Mouse (Mus musculus): ENCODE measurements around the gene Irs3.
"Not testable (repeated sequence)": the region's sequence is repeated elsewhere in the genome, so short reads cannot be mapped to it uniquely, and the experiment has no call there.

Irs3 gene

GRCm38 (mm10) chr5:137623937-137624530, 21.5 kb downstream of the Irs3 start:
- no peak for DNase-seq (ENCODE audit: low spot score)

- DNase-seq (ENCODE audit: low spot score) = no peak
Observed at GRCm38 (mm10) chr5:137615347-137615746, 30.2 kb downstream of the Irs3 start.

GRCm38 (mm10) chr5:137614921-137615320, 30.6 kb downstream of the Irs3 start:
- DNase-seq (ENCODE audit: low spot score) = not testable (repeated sequence)

- DNase-seq (ENCODE audit: low spot score) = no peak
Observed at GRCm38 (mm10) chr5:137613550-137613949, 32.0 kb downstream of the Irs3 start, which contains the start of gene Pcolce. TSS of gene Pcolce (minus strand) at chr5:137613784.

GRCm38 (mm10) chr5:137613076-137613475, 32.4 kb downstream of the Irs3 start:
- no peak for DNase-seq (ENCODE audit: low spot score)

- peak; percentile 60 for DNase-seq (ENCODE audit: low spot score)
Observed at GRCm38 (mm10) chr5:137611245-137611602, 34.3 kb downstream of the Irs3 start.

GRCm38 (mm10) chr5:137610548-137611244, 34.8 kb downstream of the Irs3 start:
- DNase-seq (ENCODE audit: low spot score) = no peak

GRCm38 (mm10) chr5:137610056-137610455, 35.5 kb downstream of the Irs3 start:
- no peak for DNase-seq (ENCODE audit: low spot score)

GRCm38 (mm10) chr5:137609292-137609691, 36.2 kb downstream of the Irs3 start:
- DNase-seq (ENCODE audit: low spot score) = no peak

GRCm38 (mm10) chr5:137608654-137609190, 36.8 kb downstream of the Irs3 start:
- DNase-seq (ENCODE audit: low spot score) = no peak

- peak; percentile 33 for DNase-seq (ENCODE audit: low spot score)
Observed at GRCm38 (mm10) chr5:137607860-137608653, 37.5 kb downstream of the Irs3 start.

- DNase-seq (ENCODE audit: low spot score) = no peak
Observed at GRCm38 (mm10) chr5:137601365-137601729, 44.2 kb downstream of the Irs3 start.

GRCm38 (mm10) chr5:137600619-137601364, 44.7 kb downstream of the Irs3 start, which contains the start of gene Mospd3:
TSS of gene Mospd3 (minus strand) at chr5:137601058.
- DNase-seq (ENCODE audit: low spot score) = peak; percentile 98

GRCm38 (mm10) chr5:137600281-137600618, 45.3 kb downstream of the Irs3 start:
- DNase-seq (ENCODE audit: low spot score) = no peak

GRCm38 (mm10) chr5:137599600-137599999, 45.9 kb downstream of the Irs3 start:
- no peak for DNase-seq (ENCODE audit: low spot score)

GRCm38 (mm10) chr5:137598100-137598826, 47.3 kb downstream of the Irs3 start:
- DNase-seq (ENCODE audit: low spot score) = no peak

- DNase-seq (ENCODE audit: low spot score) = no peak
Observed at GRCm38 (mm10) chr5:137597625-137598024, 47.9 kb downstream of the Irs3 start.

GRCm38 (mm10) chr5:137596601-137597261, 48.8 kb downstream of the Irs3 start:
- no peak for DNase-seq (ENCODE audit: low spot score)

- no peak for DNase-seq (ENCODE audit: low spot score)
Observed at GRCm38 (mm10) chr5:137595921-137596320, 49.6 kb downstream of the Irs3 start.
